Mouse (Mus musculus): ENCODE results near the gene Tas2r144. TPM values are rescaled to one million over a fixed set of nuclear protein-coding genes. Genes with fewer than 3 reads are reported as not detected.

Gene Tas2r144
- polyA plus RNA-seq, 1 experiment, result not detected

Other genes with a start within 250 kb of the Tas2r144 start
- gene Sval3, start 247.2 kb upstream of the Tas2r144 start, polyA plus RNA-seq (2012; rRNA removed), result not detected in 2 replicates
- 1.9 TPM in 1 of 2 replicates, not detected in the other for gene Sva, start 176.9 kb upstream of the Tas2r144 start, polyA plus RNA-seq (2012; rRNA removed)
- 0.11 TPM in 1 of 2 replicates, not detected in the other for gene Tas2r139, start 74.4 kb upstream of the Tas2r144 start, polyA plus RNA-seq (2012; rRNA removed)
- gene Gstk1, start 30.6 kb downstream of the Tas2r144 start, polyA plus RNA-seq (2012; rRNA removed), result 52.2 and 57.2 TPM in 2 replicates
- gene Tmem139, start 46.6 kb downstream of the Tas2r144 start, polyA plus RNA-seq (2012; rRNA removed), result 14.5 and 17.4 TPM in 2 replicates
- gene Casp2, start 49.7 kb downstream of the Tas2r144 start, polyA plus RNA-seq (2012; rRNA removed), result 26.0 and 28.7 TPM in 2 replicates
- gene Clcn1, start 71.4 kb downstream of the Tas2r144 start, polyA plus RNA-seq (2012; rRNA removed), result 0.15 and 0.26 TPM in 2 replicates
- gene Fam131b, start 109.3 kb downstream of the Tas2r144 start, polyA plus RNA-seq (2012; rRNA removed), result 0.22 and 0.36 TPM in 2 replicates
- 105 and 140 TPM in 2 replicates for gene Zyx, start 134.3 kb downstream of the Tas2r144 start, polyA plus RNA-seq (2012; rRNA removed)
- 20.6 and 21.2 TPM in 2 replicates for gene Epha1, start 157.9 kb downstream of the Tas2r144 start, polyA plus RNA-seq (2012; rRNA removed)
- gene Tas2r143, start 184.9 kb downstream of the Tas2r144 start, polyA plus RNA-seq (2012; rRNA removed), result 0.18 and 0.29 TPM in 2 replicates
- not detected in 2 replicates for gene Tas2r135, start 190.1 kb downstream of the Tas2r144 start, polyA plus RNA-seq (2012; rRNA removed)
- not detected in 2 replicates for gene Tas2r126, start 219.2 kb downstream of the Tas2r144 start, polyA plus RNA-seq (2012; rRNA removed)
- not detected in 2 replicates for gene Olfr458, start 249.9 kb downstream of the Tas2r144 start, polyA plus RNA-seq (2012; rRNA removed)